Mouse (Mus musculus) stomach, postnatal 0 days (tissue): ENCODE measurements at regions not wholly inside any gene's neighbourhood (a gene's known extent, or its start where the extent isn't known, plus 50 kb on each side); places are given as distances from the start of the nearest gene placed in this dataset.

Source experiments
- CTCF ChIP-seq: IDR thresholded peaks from 2 replicates; pipeline ENCODE4 v1.5.1; 2016; ENCODE audit warnings: antibody characterized with exemption, low read depth, mild to moderate bottlenecking, moderate library complexity
- EP300 ChIP-seq: optimal IDR thresholded peaks from 2 replicates; pipeline ENCODE3; 2016; ENCODE audit warnings: antibody characterized with exemption

GRCm38 (mm10) chr8:23510561-23510960, 1099.4 kb downstream of the Mrps31 start:
- TF ChIP-seq CTCF: no peak
- TF ChIP-seq EP300: no peak
